Mouse (Mus musculus): ENCODE data around the gene Zfp385a. TPM values are rescaled to one million over a fixed set of nuclear protein-coding genes. Genes with fewer than 3 reads are reported as not detected.

Gene Zfp385a
- total and polyA plus RNA-seq, 2 experiments from 2014 or later, result 23.1 to 25.8 TPM

DNA sequence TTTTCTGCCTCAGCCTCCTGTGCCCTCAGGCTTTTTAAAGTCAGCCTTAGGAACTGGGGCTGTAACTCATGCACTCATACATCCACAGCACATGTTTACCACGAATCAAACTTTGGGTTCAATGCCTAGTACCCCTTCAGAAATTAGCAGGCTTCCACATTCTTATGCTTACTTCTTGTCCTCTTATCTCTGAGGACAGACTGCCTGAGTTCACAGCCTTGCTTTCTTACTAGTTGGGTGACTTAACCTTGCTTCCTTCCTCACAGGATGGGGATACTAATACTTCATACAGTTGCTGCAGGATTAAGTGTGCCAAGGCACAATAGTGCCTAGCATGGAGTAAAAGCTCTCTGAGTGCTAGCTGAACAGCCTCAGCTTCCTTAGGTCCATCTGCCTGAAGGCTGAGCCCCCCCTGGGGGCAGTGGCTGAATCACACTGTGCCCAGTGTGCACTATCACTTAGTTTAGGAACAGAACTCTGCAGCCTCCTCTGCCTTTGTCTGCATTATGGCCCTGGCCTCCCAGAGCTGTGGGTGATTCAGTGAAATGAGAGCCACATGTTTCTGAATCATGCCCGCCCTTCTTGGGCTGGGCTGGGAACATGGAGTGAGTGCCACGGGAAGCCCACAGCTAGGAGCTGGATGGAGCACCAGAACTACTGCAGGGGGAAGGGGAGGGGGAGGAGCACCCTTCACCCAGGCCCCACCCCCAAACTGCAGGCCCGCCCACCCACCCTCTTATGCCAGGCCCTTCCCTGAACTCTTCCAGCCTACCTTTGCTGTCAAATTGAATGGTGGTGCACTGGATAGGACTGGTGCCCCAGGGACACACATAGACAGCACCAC lies 18.6 kb upstream of the Zfp385a start:
- H3K9me3 ChIP-seq (ENCODE audit: low read length), result no peaks in the 10 kb centered on the region
- H3K27ac ChIP-seq, result no peak overlapping the region
- DNase-seq (ENCODE audit: low spot score) (no peak), ATAC-seq (peak; percentile 38)
- H3K4me3 ChIP-seq (ENCODE audit: low read length), result no peak overlapping the region
- no peak overlapping the region for H3K9ac ChIP-seq (replicated peaks; ENCODE audit: low read length)
- H3K4me2 ChIP-seq (ENCODE audit: low read depth, low read length), result no peak overlapping the region
- no peak for TF ChIP-seq CTCF (IDR thresholded peaks at IDR 0.05; ENCODE audit: low read depth)
- 44% methylated on average over 4 of the region's 4 CpGs for WGBS
- no peaks in the 10 kb centered on the region for H3K4me1 ChIP-seq (ENCODE audit: insufficient read depth, low read length)
- H3K27me3 ChIP-seq (ENCODE audit: insufficient read depth, low read length), result no peaks in the 10 kb centered on the region
- H3K36me3 ChIP-seq (ENCODE audit: insufficient read depth, low read length), result no peaks in the 10 kb centered on the region

DNA sequence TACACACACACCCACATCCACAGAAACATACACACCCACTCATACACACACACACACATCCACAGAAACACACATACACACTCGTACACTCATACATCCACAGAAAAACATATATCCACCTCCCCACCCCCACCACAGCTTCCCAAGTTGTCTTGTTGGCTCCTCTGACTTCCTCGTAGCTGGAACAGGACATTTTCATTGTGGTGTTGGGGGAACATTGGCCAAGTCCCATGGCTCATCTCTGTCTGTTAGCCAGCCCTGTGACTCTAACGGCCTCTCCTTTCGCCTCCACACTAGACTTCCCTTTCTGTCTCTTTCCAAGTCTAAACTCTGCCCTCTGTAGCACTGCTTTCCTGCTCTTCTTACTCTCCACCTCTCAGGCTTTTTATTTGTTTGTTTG lies 17.9 kb upstream of the Zfp385a start:
- no peak overlapping the region for H3K4me3 ChIP-seq (ENCODE audit: low read length)
- 73% methylated on average over 4 of the region's 4 CpGs for WGBS
- H3K36me3 ChIP-seq (ENCODE audit: insufficient read depth, low read length), result no peaks in the 10 kb centered on the region
- H3K4me2 ChIP-seq (ENCODE audit: low read depth, low read length), result no peak overlapping the region
- DNase-seq (ENCODE audit: low spot score) (no peak), ATAC-seq (no peak)
- H3K27ac ChIP-seq, result no peak overlapping the region
- H3K27me3 ChIP-seq (ENCODE audit: insufficient read depth, low read length), result no peaks in the 10 kb centered on the region
- no peak overlapping the region for H3K9ac ChIP-seq (replicated peaks; ENCODE audit: low read length)
- no peak for TF ChIP-seq CTCF (IDR thresholded peaks at IDR 0.05; ENCODE audit: low read depth)
- H3K4me1 ChIP-seq (ENCODE audit: insufficient read depth, low read length), result no peaks in the 10 kb centered on the region
- no peaks in the 10 kb centered on the region for H3K9me3 ChIP-seq (ENCODE audit: low read length)

DNA sequence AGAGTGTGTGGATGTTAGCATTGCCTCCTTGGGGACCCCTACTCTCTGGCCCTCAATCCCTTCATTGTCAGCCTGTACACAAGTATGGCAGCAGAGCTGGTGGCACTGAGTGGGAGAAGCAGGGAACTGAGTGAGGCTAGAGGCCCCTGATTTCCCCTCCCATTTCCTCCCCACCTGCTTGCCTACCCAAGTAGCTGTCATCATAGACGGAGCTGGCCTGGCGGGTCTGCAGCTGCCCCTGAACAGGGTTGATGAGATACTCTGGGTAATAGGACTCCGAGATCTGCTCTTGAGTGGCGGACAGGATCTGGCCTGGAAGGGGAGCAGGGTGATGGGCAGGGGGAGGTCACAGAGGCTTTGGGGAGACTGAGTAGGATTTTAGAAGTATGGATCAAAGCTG lies 16.2 kb upstream of the Zfp385a start:
- Histone ChIP-seq H3K4me1 (ENCODE audit: insufficient read depth, low read length) (no peaks in the 10 kb centered on the region), H3K27me3 (ENCODE audit: insufficient read depth, low read length) (no peaks in the 10 kb centered on the region), H3K9me3 (ENCODE audit: low read length) (no peaks in the 10 kb centered on the region), H3K27ac (no peak overlapping the region), H3K36me3 (ENCODE audit: insufficient read depth, low read length) (no peaks in the 10 kb centered on the region), H3K4me2 (ENCODE audit: low read depth, low read length) (no peak overlapping the region), H3K4me3 (ENCODE audit: low read length) (no peak overlapping the region), H3K9ac (replicated peaks; ENCODE audit: low read length) (no peak overlapping the region)
- no peak for ATAC-seq
- TF ChIP-seq CTCF (IDR thresholded peaks at IDR 0.05; ENCODE audit: low read depth), result no peak
- DNase-seq (ENCODE audit: low spot score), result no peak
- 88% methylated on average over 4 of the region's 4 CpGs for WGBS

DNA sequence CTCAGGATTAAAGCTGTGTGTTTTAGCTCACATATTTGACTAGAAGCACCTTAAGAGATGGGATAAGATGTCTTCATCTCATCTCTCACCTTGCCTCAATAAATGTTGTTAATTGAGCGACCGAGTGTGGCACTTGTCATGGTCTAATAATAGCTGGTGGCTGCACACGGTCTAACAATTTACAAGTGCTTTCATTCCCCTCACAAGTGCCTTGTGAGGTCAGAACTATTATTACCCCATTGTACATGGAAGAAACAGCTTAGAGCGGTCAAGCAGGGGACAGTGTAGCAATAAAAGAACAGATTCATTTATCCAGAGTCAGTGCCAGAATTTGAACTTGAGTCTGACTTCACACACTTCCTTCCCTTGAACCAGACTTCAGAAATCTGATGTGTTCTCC lies 15.5 kb upstream of the Zfp385a start:
- WGBS, result 78% methylated on average over 4 of the region's 4 CpGs
- DNase-seq (ENCODE audit: low spot score), result no peak
- H3K4me2 ChIP-seq (ENCODE audit: low read depth, low read length), result no peak overlapping the region
- no peaks in the 10 kb centered on the region for H3K9me3 ChIP-seq (ENCODE audit: low read length)
- H3K27ac ChIP-seq, result no peak overlapping the region
- no peaks in the 10 kb centered on the region for H3K4me1 ChIP-seq (ENCODE audit: insufficient read depth, low read length)
- H3K36me3 ChIP-seq (ENCODE audit: insufficient read depth, low read length), result no peaks in the 10 kb centered on the region
- H3K4me3 ChIP-seq (ENCODE audit: low read length), result no peak overlapping the region
- H3K27me3 ChIP-seq (ENCODE audit: insufficient read depth, low read length), result no peaks in the 10 kb centered on the region
- no peak overlapping the region for H3K9ac ChIP-seq (replicated peaks; ENCODE audit: low read length)
- no peak for TF ChIP-seq CTCF (IDR thresholded peaks at IDR 0.05; ENCODE audit: low read depth)
- ATAC-seq, result no peak

DNA sequence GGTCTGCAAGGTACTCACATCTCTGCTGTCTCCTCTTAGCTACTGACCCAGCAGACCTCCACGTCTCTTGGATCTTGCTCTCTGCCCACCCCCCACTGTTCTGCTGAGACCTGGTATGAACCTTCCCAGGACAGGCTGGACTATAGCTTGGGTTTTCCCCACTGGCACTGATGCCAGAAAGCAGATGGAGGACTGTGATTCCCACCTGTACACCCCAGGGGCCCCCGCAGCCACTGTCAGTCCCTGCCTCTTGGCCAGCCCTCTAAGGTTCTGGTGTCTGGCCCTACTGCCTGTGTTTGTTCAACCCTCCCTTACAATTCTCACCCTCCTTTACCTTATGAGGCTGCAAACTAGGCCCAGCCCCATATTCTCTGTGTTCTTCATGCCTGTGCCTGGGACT lies 14.8 kb upstream of the Zfp385a start:
- DNase-seq (ENCODE audit: low spot score) (no peak), ATAC-seq (no peak)
- Histone ChIP-seq H3K4me1 (ENCODE audit: insufficient read depth, low read length) (no peaks in the 10 kb centered on the region), H3K4me2 (ENCODE audit: low read depth, low read length) (no peak overlapping the region), H3K27me3 (ENCODE audit: insufficient read depth, low read length) (no peaks in the 10 kb centered on the region), H3K4me3 (ENCODE audit: low read length) (no peak overlapping the region), H3K9ac (replicated peaks; ENCODE audit: low read length) (no peak overlapping the region), H3K27ac (no peak overlapping the region), H3K36me3 (ENCODE audit: insufficient read depth, low read length) (no peaks in the 10 kb centered on the region), H3K9me3 (ENCODE audit: low read length) (no peaks in the 10 kb centered on the region)
- TF ChIP-seq CTCF (IDR thresholded peaks at IDR 0.05; ENCODE audit: low read depth), result no peak
- 73% methylated on average over 2 of the region's 2 CpGs for WGBS

DNA sequence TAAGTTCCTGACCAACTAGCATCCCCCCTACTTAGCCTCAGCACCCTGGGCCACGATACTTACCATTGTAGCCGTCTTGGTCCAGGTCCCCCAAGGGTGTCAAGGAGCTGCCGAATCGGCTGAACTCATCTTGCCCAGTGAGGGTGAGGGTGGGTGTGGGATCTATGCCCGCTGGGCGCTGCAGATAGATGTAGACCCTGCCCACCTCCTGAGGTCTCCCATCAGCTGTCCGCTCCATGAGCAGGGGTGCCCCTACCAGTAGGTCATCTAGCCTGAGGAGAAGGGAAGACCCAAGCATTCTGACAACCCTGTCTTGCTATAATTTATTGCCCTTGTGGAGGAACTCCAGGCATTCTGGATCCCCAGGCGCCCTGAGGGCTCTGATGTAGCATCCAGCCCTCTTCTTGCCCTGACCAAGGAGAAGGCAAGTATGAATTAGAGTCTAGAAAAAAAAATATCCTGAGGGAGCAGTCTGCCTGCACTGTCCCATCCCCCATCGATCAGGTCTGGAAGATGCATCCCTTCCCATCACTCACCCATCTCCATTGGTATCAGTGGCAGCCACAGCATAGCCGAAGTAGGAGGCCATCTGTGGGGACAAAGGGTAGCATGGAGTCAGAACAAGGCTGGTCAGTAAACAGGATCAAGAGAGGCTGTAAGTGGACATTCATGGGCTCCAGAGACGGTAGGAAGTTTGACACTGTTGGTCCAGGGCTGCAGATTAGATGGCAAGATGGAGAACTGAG lies 13.8 kb upstream of the Zfp385a start:
- H3K27ac ChIP-seq, result no peak overlapping the region
- H3K9ac ChIP-seq (replicated peaks; ENCODE audit: low read length), result no peak overlapping the region
- H3K27me3 ChIP-seq (ENCODE audit: insufficient read depth, low read length), result no peaks in the 10 kb centered on the region
- H3K4me2 ChIP-seq (ENCODE audit: low read depth, low read length), result no peak overlapping the region
- no peak for TF ChIP-seq CTCF (IDR thresholded peaks at IDR 0.05; ENCODE audit: low read depth)
- DNase-seq (ENCODE audit: low spot score) (no peak), ATAC-seq (no peak)
- WGBS, result 94% methylated on average over 11 of the region's 11 CpGs
- H3K36me3 ChIP-seq (ENCODE audit: insufficient read depth, low read length), result no peaks in the 10 kb centered on the region
- H3K4me3 ChIP-seq (ENCODE audit: low read length), result no peak overlapping the region
- H3K9me3 ChIP-seq (ENCODE audit: low read length), result no peaks in the 10 kb centered on the region
- H3K4me1 ChIP-seq (ENCODE audit: insufficient read depth, low read length), result no peaks in the 10 kb centered on the region

DNA sequence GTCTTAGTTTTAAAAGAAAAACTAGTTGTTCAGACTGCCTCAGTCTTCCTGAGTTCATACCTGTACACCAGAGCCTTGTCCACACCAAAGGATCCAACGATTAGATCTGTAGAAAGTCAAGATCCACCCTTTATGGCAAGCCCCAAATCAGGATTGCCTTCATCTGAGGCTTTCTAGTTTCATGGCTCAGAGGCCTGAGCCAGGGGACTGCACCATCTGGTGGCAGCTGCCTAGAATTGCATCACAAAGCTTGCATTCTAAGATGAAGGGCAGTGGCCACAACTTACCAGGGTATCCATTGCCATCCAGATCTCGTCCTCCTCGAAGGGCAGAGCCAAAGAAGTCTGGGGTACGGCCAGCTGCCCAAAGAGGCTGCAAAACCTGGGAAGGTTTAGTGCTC lies 13.0 kb upstream of the Zfp385a start:
- peak; percentile 90 for TF ChIP-seq CTCF (IDR thresholded peaks at IDR 0.05; ENCODE audit: low read depth)
- no peaks in the 10 kb centered on the region for H3K9me3 ChIP-seq (ENCODE audit: low read length)
- no peak overlapping the region for H3K9ac ChIP-seq (replicated peaks; ENCODE audit: low read length)
- ATAC-seq (peak; percentile 59), DNase-seq (ENCODE audit: low spot score) (peak; percentile 85)
- H3K4me3 ChIP-seq (ENCODE audit: low read length), result no peak overlapping the region
- H3K36me3 ChIP-seq (ENCODE audit: insufficient read depth, low read length), result no peaks in the 10 kb centered on the region
- no peaks in the 10 kb centered on the region for H3K27me3 ChIP-seq (ENCODE audit: insufficient read depth, low read length)
- H3K27ac ChIP-seq, result no peak overlapping the region
- no peaks in the 10 kb centered on the region for H3K4me1 ChIP-seq (ENCODE audit: insufficient read depth, low read length)
- 44% methylated on average over 4 of the region's 4 CpGs for WGBS
- H3K4me2 ChIP-seq (ENCODE audit: low read depth, low read length), result no peak overlapping the region

Data from hindbrain, postnatal 0 days (tissue).